Mouse (Mus musculus): Measurements from ENCODE around the gene Fhad1. TPM values are rescaled to one million over a fixed set of nuclear protein-coding genes. Genes with fewer than 3 reads are reported as not detected.

Fhad1 gene
- total RNA-seq, 2 experiments from 2014 or later: 0.20 to 1.2 TPM

DNA sequence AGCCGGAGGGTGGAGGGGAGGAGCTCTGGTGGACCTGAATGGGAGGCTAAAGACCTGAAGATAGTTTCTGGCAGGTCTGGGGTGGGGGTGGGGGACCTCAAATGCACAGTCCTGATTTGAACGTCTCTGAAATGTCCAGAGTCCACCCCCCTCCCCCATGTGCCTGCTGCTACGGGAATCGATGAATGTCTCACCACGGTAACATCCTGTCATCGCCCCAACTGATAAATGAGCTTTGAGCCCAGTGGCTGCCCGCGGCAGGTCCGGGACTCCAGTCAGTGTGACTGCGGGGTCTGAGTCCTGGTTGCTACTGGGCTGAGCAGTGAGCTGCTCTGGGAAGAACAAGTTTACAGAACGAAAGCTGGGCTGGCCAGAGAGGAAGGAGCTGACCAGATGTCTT, 72.5 kb downstream of the Fhad1 start:
- no peak for ATAC-seq (replicated peaks; ENCODE audit: poor library complexity)

DNA sequence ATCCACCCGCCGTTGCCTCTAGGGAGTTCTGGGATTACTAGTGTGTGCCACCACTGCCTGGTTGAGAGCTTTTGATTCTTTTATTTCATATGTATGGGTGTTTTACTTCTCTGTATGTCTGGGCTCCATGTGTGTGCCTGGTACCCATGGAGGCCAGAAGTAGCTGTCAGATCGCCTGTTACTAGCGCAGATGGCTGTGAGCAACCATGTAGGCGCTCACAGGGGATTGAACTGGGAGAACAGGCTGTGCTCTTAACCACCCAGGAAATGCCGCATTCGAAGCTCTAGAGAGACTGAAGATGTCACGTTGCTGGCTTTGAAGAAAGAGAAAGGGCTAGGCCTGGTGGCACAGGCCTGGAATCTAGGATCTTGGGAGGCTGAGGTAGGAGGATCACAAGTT, 73.6 kb downstream of the Fhad1 start:
- no peak for ATAC-seq (replicated peaks; ENCODE audit: poor library complexity)

DNA sequence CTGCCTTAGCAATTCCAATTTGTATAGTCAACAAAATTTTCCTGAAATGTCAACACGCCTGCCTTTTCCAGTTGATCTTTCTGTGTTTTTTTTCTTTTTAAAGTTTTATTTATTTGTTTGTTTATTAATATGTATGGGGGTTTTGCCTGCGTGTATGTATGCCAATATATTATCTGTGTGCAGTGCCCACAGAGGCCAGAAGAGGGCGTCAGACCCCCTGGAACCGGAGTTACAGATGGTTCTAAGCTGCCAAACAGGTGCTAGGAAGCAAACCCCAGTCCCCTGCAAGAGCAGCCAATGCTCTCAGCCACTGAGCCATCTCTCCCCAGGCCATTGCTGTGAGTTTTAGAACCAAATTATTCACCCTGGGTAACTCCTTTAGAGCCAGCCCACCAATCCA, 76.3 kb downstream of the Fhad1 start:
- ATAC-seq (replicated peaks; ENCODE audit: poor library complexity): no peak

DNA sequence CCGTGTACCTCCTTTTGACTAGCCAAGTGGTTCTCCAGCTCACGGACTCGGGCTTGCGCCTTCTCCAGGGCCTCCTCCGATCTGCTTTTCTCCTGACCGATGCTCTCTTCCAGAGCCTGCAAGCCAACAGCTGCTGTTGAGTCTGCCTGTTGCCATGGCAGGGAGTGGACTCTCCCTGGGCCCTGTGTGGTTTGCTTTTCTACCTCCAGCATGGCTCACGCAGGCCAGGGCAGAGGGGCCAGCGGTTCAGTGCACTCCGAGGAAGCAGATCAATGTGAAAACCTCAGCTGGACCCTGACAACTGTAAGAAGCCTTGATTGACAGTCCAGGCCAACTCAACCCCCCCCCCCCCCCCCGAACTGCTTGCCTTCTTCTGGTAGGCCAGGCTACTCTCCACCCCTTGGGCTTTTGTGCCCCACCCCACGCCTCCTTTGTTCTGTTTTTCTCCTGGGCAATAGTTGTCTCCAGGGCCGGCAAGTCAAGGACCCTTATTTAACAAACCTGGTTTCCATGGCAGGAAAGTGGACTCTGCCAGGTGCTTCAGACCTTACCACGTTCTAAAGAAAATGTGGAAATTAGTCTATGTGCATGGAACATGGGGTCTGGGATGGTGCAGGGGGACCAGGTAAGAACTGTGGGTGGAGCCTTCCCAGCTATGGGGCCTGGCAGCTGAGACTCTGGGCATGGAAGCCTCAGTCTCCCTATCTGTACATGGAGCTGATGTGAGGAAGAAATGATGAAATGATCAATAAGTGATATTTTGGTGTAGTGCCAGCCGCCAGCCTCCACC, 81.9 kb downstream of the Fhad1 start:
- ATAC-seq (replicated peaks; ENCODE audit: poor library complexity): no peak

DNA sequence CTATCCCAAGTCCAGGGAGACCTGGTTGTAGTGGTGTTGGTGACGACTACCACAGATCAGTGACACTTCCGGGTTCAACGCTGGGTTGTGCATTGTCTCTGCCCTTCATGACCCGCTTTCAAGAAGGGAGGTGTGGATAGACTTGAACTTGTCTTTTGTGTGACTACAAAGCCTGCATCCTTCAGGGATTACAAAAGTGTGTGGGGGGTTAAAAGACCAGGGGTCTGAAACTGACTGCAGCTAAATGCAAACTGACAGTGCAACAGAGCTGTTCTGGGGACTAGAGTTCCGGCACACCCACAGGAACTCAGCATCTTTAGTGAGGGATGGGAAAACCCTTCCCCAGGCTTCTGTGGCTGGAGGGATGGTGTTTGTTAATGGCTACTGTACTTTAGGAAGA, 83.4 kb downstream of the Fhad1 start:
- ATAC-seq (replicated peaks; ENCODE audit: poor library complexity): no peak

DNA sequence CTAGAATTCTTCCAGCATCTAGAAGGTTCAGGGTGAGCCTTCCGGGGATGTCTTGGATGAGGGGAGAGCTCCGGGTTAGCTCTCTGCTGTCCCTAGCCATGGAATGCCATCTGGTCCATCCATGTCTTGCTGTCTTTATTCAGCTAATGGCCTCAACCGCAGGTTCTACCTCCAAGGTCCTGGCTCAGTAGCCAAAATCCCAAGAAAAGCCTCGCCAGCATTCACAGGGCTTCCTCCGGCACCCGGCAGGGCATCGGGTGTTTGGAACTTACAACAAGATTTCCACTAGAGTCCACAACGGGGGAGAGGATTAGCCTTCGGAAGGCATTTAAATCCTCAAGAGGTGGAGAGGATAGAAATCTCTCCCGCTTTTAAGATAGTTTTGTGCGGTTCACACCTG, 84.9 kb downstream of the Fhad1 start:
- no peak for ATAC-seq (replicated peaks; ENCODE audit: poor library complexity)

DNA sequence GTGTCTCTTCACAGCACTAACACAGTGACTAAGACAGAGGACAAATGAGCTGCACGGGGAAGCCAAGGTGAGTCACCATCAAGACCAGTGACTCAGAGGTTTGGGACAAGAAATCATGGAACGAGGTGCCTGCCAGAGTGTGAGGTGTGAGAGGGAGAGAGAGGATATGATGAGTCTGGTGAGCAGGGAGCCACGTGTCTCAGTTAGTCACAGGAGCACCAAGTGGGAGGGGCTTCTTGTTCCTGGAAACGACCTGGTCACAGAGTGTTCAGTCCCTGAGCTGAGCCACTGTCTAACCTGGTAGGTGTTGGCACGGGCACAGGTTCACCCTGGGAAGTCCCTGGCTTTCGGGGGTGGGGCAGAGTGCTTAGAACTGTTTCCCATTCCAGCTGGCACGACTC, 86.0 kb downstream of the Fhad1 start:
- no peak for ATAC-seq (replicated peaks; ENCODE audit: poor library complexity)

DNA sequence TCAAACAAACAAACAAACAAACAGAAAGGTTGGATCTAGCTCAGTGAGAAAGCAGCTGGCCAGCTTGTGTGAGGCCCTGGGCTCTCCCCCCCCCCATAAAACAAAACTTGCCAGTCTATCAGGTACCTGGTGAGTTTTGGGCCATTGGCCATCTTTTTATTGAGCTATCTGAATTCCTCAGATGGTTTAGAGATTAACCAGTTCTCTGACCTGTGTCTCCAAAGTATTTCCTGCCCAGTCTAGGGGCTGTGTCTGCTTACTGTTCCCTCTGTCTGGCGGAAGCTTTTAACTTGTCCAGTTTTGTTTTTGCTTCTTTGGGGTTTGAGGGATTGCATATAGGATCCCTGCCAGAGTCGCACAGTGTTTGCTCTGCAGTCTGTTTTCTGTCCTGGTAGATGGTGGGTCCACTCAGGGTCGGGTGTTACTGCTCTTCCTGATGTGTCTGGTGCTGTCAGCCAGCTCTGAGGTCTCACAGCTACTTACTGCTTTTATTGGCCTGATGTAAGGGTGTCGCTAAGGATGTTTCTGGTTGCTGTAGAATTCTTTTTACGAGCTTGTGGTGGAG, 89.0 kb downstream of the Fhad1 start:
- no peak for ATAC-seq (replicated peaks; ENCODE audit: poor library complexity)

DNA sequence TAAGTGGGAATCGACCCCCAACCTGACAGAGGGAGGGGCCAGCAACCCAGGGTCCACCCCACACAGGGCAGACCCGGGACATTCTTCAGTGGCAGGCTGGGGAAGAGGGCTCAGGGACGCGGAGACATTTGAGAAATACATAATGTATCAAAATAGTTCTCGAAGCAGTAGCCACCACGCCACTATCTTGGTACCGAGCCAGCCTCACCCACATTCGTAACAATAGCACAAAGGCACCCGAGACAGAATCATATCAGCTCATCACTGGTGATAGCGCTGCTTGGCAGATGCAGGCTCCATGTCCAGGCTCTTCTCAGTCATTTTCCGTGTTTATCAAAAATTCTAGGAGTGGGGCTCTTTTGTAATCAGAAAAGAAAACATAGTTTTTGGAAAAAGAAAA, 90.9 kb downstream of the Fhad1 start:
- ATAC-seq (replicated peaks; ENCODE audit: poor library complexity): no peak

DNA sequence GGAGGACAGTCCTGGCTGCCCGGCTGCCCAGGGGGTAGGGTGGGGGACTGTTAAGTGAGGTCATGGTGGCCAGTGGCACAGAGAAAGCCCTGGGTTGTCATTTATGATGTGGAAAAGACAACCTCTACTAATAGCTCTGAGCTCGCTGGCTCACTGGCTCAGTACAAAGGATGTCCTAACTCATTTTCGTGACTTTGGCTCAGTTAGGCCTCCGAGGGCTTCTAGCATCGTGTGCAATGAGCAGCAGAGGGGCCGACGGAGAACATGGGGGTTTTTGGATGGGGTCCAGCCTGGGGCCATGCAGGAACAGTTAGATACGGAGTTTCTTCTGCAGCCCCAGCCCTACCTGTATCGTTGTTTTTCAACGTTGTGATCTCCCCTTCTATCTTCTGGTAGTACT, 94.5 kb downstream of the Fhad1 start:
- no peak for ATAC-seq (replicated peaks; ENCODE audit: poor library complexity)

DNA sequence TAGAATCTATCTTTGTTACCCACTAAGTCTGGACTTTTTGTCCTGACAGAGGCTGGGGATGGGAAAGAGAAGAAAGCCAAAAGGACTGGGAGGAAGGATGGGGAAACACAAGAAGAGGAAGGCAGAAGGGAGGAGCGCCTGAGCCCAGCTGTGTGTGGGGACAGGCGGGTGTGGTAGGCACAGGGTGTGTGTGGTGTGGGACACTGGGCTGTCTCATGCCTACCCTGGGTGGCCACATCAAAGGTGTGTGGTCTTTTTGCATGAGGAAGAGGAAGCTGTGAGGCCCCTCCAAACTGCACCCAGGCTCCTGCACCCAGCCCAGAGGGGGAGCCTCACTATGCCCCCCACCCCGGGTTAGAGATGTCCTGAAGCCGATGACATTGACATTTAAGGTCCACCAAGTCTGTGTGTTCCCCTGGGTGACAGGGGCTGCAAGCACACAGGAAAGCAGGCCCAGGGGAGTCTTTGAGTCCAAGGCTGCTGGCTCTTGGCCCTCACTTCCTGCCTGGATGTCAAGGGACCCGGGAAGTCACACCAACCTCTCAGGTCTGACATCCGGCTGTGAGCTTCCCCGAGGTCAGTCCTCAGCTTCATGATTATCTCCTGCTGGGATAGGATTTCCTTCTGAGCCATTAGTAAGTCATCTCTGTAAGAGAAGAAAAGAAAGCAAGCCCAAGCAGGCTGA, 97.0 kb downstream of the Fhad1 start:
- ATAC-seq (replicated peaks; ENCODE audit: poor library complexity): peak; percentile 65

DNA sequence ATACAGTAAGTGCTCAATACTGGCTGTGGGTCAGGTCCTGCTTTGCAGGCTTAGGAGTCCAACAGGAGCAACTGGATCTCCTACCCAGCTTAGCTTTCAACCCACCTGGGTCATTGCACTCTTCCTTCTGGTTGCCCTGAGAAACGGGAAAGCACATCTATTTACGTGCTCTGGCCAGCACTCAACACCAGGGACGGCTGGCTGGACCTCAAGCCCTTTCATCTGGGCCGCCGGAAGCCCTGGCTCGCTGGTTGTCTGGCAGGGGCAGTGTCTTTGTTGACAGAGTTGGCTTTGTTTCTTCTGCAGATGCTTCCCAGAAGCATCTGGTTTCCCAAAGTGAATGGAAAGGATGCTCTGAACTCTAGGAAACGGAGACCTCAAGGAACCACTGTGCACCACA, 100.8 kb downstream of the Fhad1 start:
- ATAC-seq (replicated peaks; ENCODE audit: poor library complexity): no peak

DNA sequence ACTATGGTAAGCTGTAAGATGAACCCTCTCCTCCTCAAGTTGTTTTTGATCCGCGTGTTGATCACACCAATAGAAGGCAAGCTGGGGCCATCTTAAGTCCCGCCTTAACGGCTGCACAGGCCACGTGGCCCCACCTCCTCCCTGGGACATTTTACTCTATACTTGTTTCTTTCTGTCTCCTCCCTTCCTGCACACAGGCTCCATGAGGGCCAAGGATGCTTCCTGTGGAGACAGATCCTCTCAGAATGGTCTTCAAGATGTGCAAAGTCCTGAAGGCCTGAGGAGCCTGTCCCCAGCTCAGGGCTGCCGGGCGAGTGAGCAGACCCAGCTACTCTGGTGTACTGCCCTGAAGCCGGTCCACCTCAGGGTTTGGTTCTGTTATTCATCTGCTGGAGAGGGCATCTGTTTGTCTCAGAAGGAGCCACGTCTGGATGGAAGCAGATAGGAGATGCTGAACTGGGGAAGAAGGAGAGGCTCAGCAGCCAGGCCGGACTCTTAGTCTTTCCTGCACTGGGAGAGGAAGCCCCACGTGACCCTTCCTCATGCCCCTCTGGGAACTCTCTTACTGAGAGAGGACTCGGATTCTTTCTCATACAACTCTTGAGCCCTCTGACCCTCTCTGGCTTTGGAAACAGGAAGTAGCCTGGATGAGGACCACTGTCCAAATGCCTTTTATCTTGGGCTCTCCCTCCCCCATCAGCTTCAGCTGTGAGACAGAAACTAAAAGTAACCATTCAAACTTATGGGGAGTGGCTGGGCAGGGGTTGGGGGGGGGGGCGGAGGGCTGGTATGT, 101.5 kb downstream of the Fhad1 start:
- no peak for ATAC-seq (replicated peaks; ENCODE audit: poor library complexity)

DNA sequence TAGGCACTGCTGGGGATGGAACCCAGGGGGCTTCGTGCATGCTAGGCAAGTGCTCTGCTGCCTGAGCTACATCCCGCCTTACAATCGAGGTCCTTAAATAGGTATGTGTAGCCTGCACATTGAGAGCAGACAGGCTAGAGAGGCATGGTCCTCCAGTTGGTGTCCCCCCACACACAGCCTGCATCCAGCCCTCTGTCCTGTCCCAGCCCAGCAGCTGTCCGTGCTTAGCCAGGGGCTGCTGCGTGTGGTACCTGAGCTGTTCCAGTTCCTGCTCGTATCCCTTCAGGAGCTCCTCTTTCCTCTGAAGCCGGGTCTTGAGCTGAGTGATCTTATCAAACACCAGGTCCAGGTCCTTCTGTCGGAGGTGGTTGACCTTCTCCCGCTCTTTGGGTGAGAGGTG, 110.2 kb downstream of the Fhad1 start:
- ATAC-seq (replicated peaks; ENCODE audit: poor library complexity): no peak

DNA sequence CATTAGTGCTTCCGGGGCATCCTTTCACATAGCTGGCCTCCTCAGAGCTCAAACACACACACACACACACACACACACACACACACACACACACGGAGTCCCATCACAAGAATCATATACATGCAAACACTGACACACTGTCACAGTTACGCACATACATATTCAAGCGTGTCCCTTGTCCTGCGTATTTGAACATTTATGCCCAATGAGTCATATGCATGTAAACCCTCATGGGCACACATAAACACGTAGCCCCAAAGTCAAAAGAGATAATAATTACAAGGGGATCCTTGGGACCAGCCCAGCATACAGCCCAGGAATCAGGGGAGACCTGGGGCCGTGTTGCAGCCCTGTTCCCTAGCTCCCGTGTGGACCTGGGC, 112.4 kb downstream of the Fhad1 start:
- ATAC-seq (replicated peaks; ENCODE audit: poor library complexity): no peak

DNA sequence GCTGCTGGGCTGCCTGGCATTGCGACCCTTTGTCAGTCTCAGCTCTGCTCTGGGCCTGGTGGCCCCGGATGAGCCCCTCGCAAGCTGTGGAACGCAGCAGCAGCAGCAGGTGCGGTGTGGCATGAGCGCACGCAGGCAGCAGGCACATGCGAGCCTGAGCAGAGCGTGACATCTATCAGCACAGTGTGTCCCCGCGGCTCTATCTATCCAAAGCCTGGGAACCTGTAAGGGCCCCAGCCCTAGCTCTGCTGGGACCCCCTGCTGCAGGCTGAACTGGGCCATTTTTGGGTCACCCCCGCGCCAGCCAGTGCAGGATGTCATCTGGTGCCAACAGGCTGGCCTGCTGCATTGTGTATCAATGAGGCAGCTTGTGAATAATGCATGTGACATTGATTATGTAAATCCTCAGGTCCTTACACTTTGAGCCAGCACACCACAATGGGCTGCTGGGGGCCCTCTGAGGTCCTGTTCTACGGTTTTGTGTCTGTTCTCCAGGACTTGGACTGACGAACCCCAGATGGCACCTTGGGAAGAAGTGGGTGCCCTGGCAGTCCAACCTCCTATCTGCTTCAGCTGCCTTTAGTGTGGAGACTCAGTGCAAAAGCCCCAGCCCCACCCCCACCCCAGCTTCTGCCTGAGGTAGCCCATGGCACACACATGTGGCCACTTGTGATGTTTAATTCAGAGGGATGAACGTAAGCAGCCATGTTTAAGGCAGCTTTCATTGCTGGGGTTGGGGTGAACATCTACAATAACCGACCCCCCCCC, 113.0 kb downstream of the Fhad1 start:
- ATAC-seq (replicated peaks; ENCODE audit: poor library complexity): no peak

DNA sequence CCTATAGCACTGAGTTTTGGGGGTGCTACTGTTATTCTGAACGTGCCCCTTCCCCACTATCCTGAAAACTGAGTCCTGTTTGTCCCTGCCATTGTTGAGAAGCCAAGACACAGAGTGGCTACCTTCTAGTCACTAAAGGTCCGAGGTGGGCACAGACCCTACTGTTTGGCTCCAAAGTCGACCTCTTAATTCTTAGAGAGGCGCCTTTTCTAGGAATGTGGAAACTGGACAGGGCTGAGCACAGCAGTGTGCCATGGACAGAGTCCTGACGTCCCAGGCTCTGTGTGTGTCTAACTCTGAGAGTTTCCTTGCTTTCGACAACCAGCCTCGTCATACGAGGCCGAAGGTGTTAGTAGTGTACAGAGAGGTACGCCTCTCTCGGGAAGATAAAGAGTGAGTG, 114.5 kb downstream of the Fhad1 start:
- ATAC-seq (replicated peaks; ENCODE audit: poor library complexity): no peak

DNA sequence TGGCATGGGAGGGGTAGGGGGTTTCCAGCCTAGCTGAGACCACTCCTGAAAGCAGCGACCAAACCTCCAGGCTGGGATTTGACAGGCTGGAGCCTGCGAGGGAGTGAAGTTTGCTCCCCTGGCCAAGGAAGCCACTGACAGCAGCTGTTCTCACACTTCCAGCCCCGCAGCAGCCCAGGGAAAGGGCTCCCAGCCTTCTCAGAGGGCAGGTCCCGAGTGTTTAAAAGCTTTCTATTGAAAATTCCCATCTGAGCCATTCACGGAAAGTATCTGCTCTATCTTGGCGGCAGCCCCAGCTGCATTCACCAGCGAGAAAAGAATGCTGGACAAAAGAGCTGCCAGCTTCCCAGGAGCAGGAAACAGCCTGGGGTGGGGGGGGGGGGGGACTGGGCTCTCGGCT, 114.9 kb downstream of the Fhad1 start:
- no peak for ATAC-seq (replicated peaks; ENCODE audit: poor library complexity)

DNA sequence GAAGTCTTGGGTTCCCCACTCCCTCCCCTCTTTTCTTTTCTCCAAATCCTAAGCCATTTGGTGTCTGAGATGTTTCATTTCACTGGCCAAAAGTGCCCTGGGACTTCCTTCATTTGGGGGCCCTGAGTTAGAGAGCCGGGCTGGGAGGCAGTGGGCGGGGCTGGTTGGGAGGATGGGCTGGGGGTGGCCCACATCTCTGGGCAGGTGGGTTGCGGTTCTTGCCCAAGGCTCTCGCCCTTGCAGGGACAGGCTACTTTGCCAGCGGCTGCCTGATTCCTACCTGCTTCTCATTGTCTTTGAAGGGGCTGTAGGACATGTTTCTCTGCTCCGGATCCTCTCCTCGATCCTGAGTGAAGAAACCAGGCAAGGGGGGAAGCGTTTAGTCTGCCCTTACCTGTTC, 116.0 kb downstream of the Fhad1 start:
- ATAC-seq (replicated peaks; ENCODE audit: poor library complexity): no peak

DNA sequence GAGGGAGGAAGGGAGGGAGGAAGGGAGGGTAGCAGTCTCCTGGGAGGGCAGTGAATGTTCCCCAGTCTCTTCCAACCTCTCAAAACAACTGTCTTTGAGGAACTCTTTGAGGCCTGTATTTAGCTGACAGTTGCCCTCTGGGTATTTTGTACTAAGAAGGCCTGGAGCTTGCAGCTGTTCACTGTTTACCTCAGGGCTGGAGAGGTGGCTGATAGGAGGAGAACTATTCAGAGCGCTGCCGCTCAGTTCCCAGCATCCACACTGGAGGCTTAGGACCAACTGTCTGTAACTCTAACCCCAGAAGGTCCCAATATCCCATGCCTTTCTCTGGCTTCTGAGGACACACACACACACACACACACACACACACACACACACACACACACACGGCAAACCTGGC, 117.0 kb downstream of the Fhad1 start:
- no peak for ATAC-seq (replicated peaks; ENCODE audit: poor library complexity)

DNA sequence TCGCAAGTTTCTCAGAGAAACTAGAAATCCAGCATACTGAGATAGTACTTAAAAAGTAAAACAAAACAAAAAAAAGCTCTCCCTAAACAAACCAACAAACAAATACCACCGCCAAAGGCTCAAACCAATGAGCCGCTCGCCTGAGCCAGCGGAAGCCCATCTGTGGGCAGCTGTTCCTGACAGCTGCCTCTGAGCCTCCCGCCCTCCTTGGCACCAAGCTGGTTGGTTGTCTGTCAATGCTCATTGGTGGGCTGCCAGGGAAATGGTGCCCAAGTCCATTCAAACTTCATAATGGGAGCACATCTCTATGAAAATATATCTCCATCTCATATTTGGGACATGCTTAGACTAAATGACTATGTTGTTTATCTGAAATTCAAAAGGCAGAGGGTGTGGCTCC, 117.7 kb downstream of the Fhad1 start:
- no peak for ATAC-seq (replicated peaks; ENCODE audit: poor library complexity)

All from megakaryocyte progenitor cell, adult 5-6 weeks (primary cell).